Mouse (Mus musculus) myocyte (in vitro differentiated cells): ENCODE measurements around the gene Slc28a2.

Experiments
- POLR2A ChIP-seq: IDR thresholded peaks from one replicate; pipeline ENCODE4 v1.6.1; 2011; ENCODE audit warnings: low read depth, mild to moderate bottlenecking, control low read depth, moderate library complexity; ENCODE audit not compliant: insufficient read length
- POLR2AphosphoS2 ChIP-seq: IDR thresholded peaks from one replicate; pipeline ENCODE4 v1.6.1; 2011; ENCODE audit warnings: low read depth, control low read depth; ENCODE audit not compliant: insufficient read length

- TF ChIP-seq POLR2A: no peak
- no peak for TF ChIP-seq POLR2AphosphoS2
Observed at GRCm38 (mm10) chr2:122450351-122450750, 24.1 kb downstream of the Slc28a2 start.
